Mouse (Mus musculus) lung, postnatal 0 days (tissue): ENCODE data around the gene Scimp. TPM values are rescaled to one million over a fixed set of nuclear protein-coding genes. Genes with fewer than 3 reads are reported as not detected.

Source experiments
- ATAC-seq: fragments of 200-750 bp; cut with Nextera tagmentation; 2 replicates; pipeline ENCODE4 v1.8.0; 2017; ENCODE audit warnings: moderate library complexity
- DNase-seq: peaks from one replicate; pipeline ENCODE4 v3.0.0-alpha.2; 2016; ENCODE audit warnings: low spot score
- H3K27ac ChIP-seq: fragments of 300-500 bp; sonication (generic); 2 replicates; pipeline ENCODE4 v1.5.1; 2014; ENCODE audit warnings: antibody characterized with exemption, mild to moderate bottlenecking, low read length, mixed read lengths
- H3K27me3 ChIP-seq: fragments of 300-500 bp; sonication (generic); replicated peaks from 2 replicates; pipeline ENCODE4 v1.6.1; 2014; ENCODE audit warnings: low read length, mixed read lengths; ENCODE audit not compliant: insufficient read depth
- H3K36me3 ChIP-seq: fragments of 300-500 bp; sonication (generic); 2 replicates; pipeline ENCODE4 v1.6.1; 2014; ENCODE audit warnings: low read length, mixed read lengths; ENCODE audit not compliant: insufficient read depth
- H3K4me1 ChIP-seq: fragments of 300-500 bp; sonication (generic); 2 replicates; pipeline ENCODE4 v1.6.1; 2014; ENCODE audit warnings: antibody characterized with exemption, low read depth, low read length, mixed read lengths; ENCODE audit not compliant: insufficient read depth
- H3K4me2 ChIP-seq: fragments of 300-500 bp; sonication (generic); replicated peaks from 2 replicates; pipeline ENCODE4 v1.6.1; 2014; ENCODE audit warnings: low read depth, mild to moderate bottlenecking, low read length, moderate library complexity, mixed read lengths
- H3K4me3 ChIP-seq: fragments of 300-500 bp; sonication (generic); 2 replicates; pipeline ENCODE4 v1.5.1; 2014; ENCODE audit warnings: low read depth, low read length
- H3K9ac ChIP-seq: fragments of 300-500 bp; sonication (generic); replicated peaks from 2 replicates; pipeline ENCODE4 v1.6.1; 2014; ENCODE audit warnings: low read depth, mild to moderate bottlenecking
- H3K9me3 ChIP-seq: fragments of 300-500 bp; sonication (generic); 2 replicates; pipeline ENCODE4 v1.6.1; 2016; ENCODE audit warnings: low read length, mixed read lengths
- CTCF ChIP-seq: IDR thresholded peaks from 2 replicates; pipeline ENCODE4 v1.5.1; 2016; ENCODE audit warnings: antibody characterized with exemption, mild to moderate bottlenecking
- EP300 ChIP-seq: IDR thresholded peaks from 2 replicates; pipeline ENCODE4 v1.6.1; 2016; ENCODE audit warnings: antibody characterized with exemption, mild to moderate bottlenecking, control low read depth
- WGBS: fragments of 180-500 bp; shearing (Covaris S2); extraction: QIAGEN DNeasy Blood & Tissue Kit; methylation state at CpG from one replicate; pipeline ENCODE4 v1.1.7; 2014; 5-methylcytosine and 5-hydroxymethylcytosine counted together
- polyA plus RNA-seq: library from polyadenylated mRNA; unstranded; fragments of >200 nt; fragmentation: Nextera tagmentation; extraction: Ambion mirVana; gene quantifications from 2 replicates; pipeline ENCODE4 v1.2.1, GENCODE M21; 2015

Scimp gene
- polyA plus RNA-seq, 1 experiment from 2014 or later = 2.1 TPM

DNA sequence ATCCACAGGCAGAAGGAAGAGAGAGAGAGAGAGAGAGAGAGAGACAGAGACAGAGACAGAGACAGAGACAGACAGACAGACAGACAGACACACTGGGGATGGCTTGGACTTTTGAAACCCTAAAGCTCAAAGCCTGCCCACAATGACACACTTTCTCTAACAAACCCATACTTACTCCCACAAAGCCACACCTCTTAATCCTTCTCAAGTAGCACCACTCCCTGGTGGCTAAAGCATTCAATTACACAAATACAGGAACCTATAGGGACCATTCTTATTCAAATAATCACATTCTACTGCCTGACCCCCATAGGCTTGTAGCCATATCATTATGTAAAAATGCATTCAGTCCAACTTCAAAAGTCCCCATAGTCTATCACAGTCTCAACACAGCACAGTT, 21.0 kb upstream of the Scimp start:
- H3K9ac ChIP-seq = no peak overlapping the region
- no peak overlapping the region for H3K27ac ChIP-seq
- no peaks in the 10 kb centered on the region for H3K36me3 ChIP-seq
- H3K4me2 ChIP-seq = no peak overlapping the region
- no peaks in the 10 kb centered on the region for H3K27me3 ChIP-seq
- no peak for DNase-seq
- H3K4me1 ChIP-seq = no peaks in the 10 kb centered on the region
- H3K4me3 ChIP-seq = no peak overlapping the region
- ATAC-seq = no peak
- no peaks in the 10 kb centered on the region for H3K9me3 ChIP-seq
- TF ChIP-seq CTCF (no peak), EP300 (no peak)

DNA sequence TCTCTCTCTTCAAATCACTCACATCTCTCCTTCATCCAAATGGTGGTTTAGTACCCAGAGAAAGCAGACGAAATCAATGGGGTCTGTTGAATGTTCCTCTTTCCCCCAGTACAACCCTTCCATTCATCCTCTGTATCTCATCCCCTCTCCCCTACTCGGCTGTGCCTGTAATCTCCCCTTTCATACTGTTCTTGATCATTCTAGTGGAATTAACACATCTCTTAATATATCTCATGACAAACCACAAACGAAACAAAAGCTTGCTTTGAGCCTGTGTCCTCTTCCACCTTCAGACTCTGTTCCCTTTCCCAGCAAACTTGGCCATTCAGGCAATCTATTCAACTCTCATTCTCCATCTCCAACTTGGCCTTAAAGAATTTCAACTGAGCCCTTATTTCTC, 18.8 kb upstream of the Scimp start:
- TF ChIP-seq EP300 (no peak), CTCF (no peak)
- 63% methylated on average over 3 of the region's 3 CpGs for WGBS
- H3K4me2 ChIP-seq = no peak overlapping the region

DNA sequence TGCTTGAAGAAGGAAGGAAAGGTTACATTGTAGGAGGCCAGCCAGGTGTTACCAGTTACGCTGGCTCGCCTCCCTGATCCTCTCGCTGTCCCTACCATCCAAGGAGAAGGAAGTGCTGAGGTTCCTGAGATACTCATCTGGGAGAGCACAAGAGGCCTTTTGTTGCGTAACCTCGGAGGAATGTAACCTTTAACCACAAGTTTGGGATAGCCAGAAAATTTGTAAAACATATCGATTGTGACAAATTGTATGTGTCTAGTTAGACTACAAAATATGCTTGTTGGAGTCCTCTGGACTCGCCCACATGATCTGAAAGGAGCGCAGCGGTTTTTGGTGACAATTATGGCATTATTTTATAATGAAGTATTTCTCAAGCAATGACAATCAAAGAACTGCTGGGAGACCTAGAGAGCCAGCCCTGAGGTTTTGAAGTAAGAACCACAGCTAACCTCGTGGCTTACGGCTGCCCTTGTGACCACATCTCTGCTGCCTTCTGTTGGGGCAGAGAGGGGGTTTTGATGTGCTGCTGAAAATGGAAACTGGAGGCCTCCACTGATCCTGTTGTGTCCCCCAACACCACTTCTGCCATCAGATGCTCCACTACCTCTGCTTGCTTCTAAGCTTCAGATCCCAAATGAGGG, 16.7 kb upstream of the Scimp start:
- Histone ChIP-seq H3K4me2 (no peak overlapping the region), H3K9ac (no peak overlapping the region), H3K27me3 (no peaks in the 10 kb centered on the region), H3K36me3 (no peaks in the 10 kb centered on the region), H3K27ac (no peak overlapping the region), H3K9me3 (no peaks in the 10 kb centered on the region), H3K4me3 (no peak overlapping the region), H3K4me1 (no peaks in the 10 kb centered on the region)
- DNase-seq = no peak
- WGBS = 64% methylated on average over 11 of the region's 11 CpGs
- ATAC-seq = no peak
- TF ChIP-seq CTCF (no peak), EP300 (no peak)

More for the DNA sequence above, 18.8 kb upstream of the Scimp start:
- H3K27ac ChIP-seq = no peak overlapping the region
- H3K4me3 ChIP-seq = no peak overlapping the region
- no peaks in the 10 kb centered on the region for H3K36me3 ChIP-seq
- no peak for ATAC-seq
- H3K27me3 ChIP-seq = no peaks in the 10 kb centered on the region
- H3K9ac ChIP-seq = no peak overlapping the region
- DNase-seq = no peak
- H3K9me3 ChIP-seq = no peaks in the 10 kb centered on the region
- H3K4me1 ChIP-seq = no peaks in the 10 kb centered on the region

DNA sequence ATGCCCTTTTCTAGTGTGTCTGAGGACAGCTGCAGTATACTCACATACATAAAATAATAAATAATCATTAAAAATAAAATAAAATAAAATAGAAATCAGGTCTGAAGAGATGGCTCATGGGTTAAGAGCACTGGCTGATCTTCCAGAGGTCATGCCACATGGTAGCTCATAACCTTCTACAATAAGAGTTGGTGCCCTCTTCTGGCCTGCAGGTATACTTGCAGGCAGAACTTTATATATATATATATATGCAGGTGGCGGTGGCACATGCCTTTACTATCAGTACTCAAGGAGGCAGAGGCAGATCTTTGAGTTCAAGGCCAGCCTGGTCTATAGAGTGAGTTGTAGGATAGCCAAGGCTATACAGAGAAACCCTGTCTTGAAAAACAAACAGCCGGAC, 13.8 kb upstream of the Scimp start:
- DNase-seq (peak; percentile 36), ATAC-seq (no peak)
- WGBS = 82% methylated on average over 2 of the region's 2 CpGs
- no peaks in the 10 kb centered on the region for H3K9me3 ChIP-seq
- H3K27me3 ChIP-seq = no peaks in the 10 kb centered on the region
- H3K27ac ChIP-seq = no peak overlapping the region
- H3K36me3 ChIP-seq = no peaks in the 10 kb centered on the region
- H3K9ac ChIP-seq = no peak overlapping the region
- no peak overlapping the region for H3K4me3 ChIP-seq
- H3K4me2 ChIP-seq = no peak overlapping the region
- TF ChIP-seq EP300 = no peak
- TF ChIP-seq CTCF = peak; percentile 25
- H3K4me1 ChIP-seq = no peaks in the 10 kb centered on the region; the same call in 1 of the 2 replicates

DNA sequence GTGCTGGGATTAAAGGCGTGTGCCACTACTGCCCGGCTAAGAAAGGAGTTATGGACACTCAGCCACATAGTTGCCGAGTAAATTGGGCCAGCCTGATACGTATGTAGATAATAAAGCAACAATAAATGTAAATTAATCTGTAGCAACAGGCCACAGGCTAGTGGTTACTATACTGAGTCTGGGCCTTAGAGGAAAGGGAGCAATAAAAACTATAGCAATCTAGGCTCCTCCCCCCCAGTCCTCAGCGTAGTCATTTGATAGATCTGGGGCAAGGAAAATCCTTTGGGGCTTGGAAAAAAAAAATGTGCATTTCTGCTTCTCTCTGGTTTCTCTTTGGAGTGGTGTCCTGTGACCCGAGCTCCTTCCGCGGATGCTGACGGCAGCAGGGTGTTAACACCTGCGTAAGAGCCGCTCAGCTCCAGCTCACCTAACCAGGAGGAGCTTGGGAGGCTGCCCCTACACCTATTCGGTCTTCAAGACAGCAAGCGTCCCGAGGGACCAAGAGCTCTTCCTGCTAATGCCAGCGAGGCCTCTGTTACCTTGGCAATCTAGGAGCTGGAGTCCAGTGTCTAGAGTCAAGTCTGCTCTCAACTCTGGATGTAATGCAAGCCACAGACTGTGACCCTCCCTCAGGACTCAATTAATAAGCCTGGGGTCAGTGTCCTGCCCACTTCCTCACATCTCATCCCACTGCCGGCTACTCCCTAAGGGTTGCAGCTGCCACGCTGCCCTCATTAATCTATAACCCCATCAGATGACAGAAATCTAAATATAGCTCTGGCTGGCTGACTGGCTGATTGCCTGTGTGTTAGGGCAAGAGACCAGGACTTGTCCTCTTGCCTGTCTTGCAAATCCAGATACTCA, 9.6 kb upstream of the Scimp start:
- WGBS = 35% methylated on average over 17 of the region's 17 CpGs
- peak; percentile 20 for DNase-seq
- Histone ChIP-seq H3K36me3 (no peaks in the 10 kb centered on the region), H3K9me3 (no peaks in the 10 kb centered on the region), H3K9ac (no peak overlapping the region), H3K4me3 (no peak overlapping the region), H3K27me3 (no peaks in the 10 kb centered on the region), H3K4me1 (no peaks in the 10 kb centered on the region; the same call in 1 of the 2 replicates), H3K27ac (no peak overlapping the region), H3K4me2 (no peak overlapping the region)
- no peak for ATAC-seq
- TF ChIP-seq EP300 (no peak), CTCF (no peak)

DNA sequence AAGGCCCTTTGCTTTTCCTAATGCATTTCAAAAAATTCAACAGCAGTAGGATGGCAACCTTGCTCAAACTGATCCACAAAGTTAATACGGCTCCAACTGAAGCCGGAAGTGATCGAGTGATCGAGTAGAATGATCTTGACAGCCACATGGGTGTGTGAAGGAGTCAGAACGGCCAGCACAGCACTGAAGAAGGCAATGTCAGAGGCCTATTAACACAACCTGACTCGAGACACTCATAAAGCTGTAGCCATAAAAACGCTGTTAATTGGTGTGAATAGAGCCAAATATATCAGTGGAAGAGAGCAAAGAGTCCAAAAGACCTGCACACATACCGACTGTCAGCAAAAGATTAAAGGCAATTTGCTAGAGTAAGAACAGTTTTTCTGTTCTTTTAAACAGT, 7.7 kb upstream of the Scimp start:
- Histone ChIP-seq H3K4me1 (no peaks in the 10 kb centered on the region; the same call in 1 of the 2 replicates), H3K27ac (no peak overlapping the region), H3K4me2 (no peak overlapping the region), H3K9ac (no peak overlapping the region), H3K4me3 (no peak overlapping the region), H3K9me3 (no peaks in the 10 kb centered on the region), H3K27me3 (no peaks in the 10 kb centered on the region), H3K36me3 (no peaks in the 10 kb centered on the region)
- DNase-seq (no peak), ATAC-seq (no peak)
- TF ChIP-seq CTCF = no peak
- no peak for TF ChIP-seq EP300
- 80% methylated on average over 8 of the region's 8 CpGs for WGBS
